Mouse (Mus musculus) megakaryocyte, embryonic 14.5 days (primary cell): ENCODE data around the gene Tnfsfm13.

ENCODE experiments used
- FLI1 ChIP-seq: IDR thresholded peaks from 2 replicates; pipeline ENCODE4 v1.6.1; 2012; ENCODE audit warnings: low read length, inconsistent platforms, mixed read lengths
- GATA1 ChIP-seq: IDR thresholded peaks from 3 replicates; pipeline ENCODE4 v1.6.1; 2012; ENCODE audit warnings: mixed read lengths, low read length, inconsistent platforms, borderline replicate concordance

- no peak for TF ChIP-seq GATA1
- no peak for TF ChIP-seq FLI1
These were observed 8.1 kb upstream of the Tnfsfm13 start for GRCm38 (mm10) chr11:69703814-69704612.
